Mouse (Mus musculus) myocyte (in vitro differentiated cells): ENCODE measurements around the gene Dnaaf2.

Experiments
- MAX ChIP-seq: IDR thresholded peaks from one replicate; pipeline ENCODE4 v1.6.1; 2011; ENCODE audit warnings: low read depth, mild to moderate bottlenecking, control low read depth
- POLR2A ChIP-seq: IDR thresholded peaks from one replicate; pipeline ENCODE4 v1.6.1; 2011; ENCODE audit warnings: low read depth, mild to moderate bottlenecking, control low read depth, moderate library complexity; ENCODE audit not compliant: insufficient read length
- USF1 ChIP-seq: IDR thresholded peaks from one replicate; pipeline ENCODE4 v1.6.1; 2011; ENCODE audit warnings: low read depth, mild to moderate bottlenecking, control low read depth, moderate library complexity

- TF ChIP-seq POLR2A = no peak
- TF ChIP-seq MAX = no peak
- no peak for TF ChIP-seq USF1
Measured at GRCm38 (mm10) chr12:69192637-69193036, 5.6 kb downstream of the Dnaaf2 start.
